Mouse (Mus musculus) kidney, postnatal 14 days (tissue): ENCODE results near the gene Plp1.
A peak's percentile ranks its signal among the peaks of the same experiment; 100 is the strongest.

ENCODE experiments used
- DNase-seq: peaks from one replicate; pipeline ENCODE4 v3.0.0; 2022; ENCODE audit warnings: mixed read lengths

Gene Plp1

GRCm38 (mm10) chrX:136822371-136822770 is at the start of gene Plp1:
Plp1 (plus strand) TSS chrX:136822671.
- no peak for DNase-seq

- peak; percentile 1 for DNase-seq
Observed at GRCm38 (mm10) chrX:136773035-136773434, 49.4 kb upstream of the Plp1 start.

- DNase-seq = no peak
Observed at GRCm38 (mm10) chrX:136778046-136778445, 44.4 kb upstream of the Plp1 start.

DNA sequence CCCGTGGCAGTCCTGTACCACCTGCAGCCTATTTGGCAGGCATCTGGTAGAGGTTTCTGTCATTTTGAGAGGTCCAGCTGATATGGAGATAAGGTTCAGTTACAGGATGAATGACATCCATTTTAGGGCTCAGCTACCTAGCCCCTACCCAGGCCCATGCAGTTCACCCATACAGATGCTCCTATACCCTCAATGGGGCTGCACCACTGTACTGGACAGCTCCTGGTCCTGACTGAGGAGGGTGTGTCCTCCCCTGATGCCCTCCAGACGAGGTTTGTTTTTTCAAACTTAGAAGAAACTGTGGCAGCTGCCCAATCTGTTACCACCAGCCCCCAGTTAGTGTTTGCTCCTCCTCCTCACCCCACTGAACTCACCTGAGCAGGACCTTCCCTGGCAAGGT is 43.2 kb upstream of the Plp1 start:
- DNase-seq = no peak

- no peak for DNase-seq
Observed at GRCm38 (mm10) chrX:136780041-136780440, 42.4 kb upstream of the Plp1 start, which contains the start of gene Glra4. Glra4 (minus strand) TSS chrX:136780141.

GRCm38 (mm10) chrX:136789446-136789845 is 33.0 kb upstream of the Plp1 start:
- DNase-seq = peak; percentile 22

GRCm38 (mm10) chrX:136797223-136797622 is 25.2 kb upstream of the Plp1 start:
- no peak for DNase-seq

DNA sequence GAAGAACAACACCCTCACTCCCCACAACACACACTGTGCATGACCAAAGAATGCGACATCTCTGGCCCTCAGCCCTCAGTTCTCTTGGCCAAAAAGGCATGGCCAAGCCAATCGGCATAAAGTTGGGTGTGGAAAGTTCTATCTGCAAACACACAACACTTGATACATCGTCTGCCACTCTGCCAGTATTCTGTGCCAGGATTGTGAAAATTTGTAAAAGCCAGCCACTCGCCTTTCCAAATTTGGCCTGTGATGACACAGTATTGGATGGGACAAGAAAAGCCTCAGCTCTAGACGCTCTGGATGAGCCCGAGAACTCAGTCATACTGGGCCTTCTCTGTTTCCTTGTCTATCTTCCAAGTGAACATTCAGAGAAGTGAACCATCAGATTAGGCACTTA is 2.7 kb upstream of the Plp1 start:
- DNase-seq = no peak

DNA sequence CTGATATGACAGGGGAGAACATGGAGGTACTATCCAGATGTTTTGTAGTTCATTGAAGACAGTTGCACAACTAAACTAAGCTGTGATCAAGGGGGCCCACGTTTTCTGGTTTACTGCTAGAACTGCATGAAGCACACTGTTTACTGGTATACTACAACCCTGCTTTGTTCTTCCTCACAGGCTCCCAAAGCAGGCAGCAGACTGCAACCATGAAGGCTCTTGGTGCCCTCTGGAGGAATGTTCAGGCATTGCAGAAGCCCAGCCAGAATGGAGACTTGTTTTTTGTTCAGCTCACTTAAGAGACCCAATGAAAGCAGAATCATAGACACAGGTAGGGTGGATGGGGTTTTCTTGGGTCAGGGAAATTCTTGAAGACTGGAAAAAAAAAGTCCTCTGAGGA is 2.2 kb upstream of the Plp1 start:
- peak; percentile 69 for DNase-seq

GRCm38 (mm10) chrX:136825016-136825415 is 2.5 kb downstream of the Plp1 start:
- no peak for DNase-seq

DNA sequence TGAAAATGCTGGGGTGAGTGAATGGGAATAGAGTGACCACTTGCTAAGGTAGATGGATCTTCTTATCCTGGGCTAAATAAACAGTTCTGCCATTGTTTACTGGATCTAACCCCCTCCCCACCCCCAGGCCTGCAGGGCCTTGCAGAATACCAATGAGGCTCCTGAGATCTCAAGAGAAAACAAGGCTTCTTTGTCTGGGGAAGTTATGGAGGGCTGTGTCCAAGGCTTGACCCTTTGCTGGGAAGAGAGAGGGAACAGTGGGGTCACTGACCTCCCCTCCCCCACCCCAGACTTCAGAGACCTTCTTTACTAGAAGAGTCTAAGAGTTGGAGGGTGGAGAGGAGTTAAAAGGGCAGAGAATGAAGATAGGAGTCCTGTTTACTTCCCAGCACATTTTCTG is 6.1 kb downstream of the Plp1 start:
- DNase-seq = no peak

- DNase-seq = no peak
Observed at GRCm38 (mm10) chrX:136850300-136850699, 27.8 kb downstream of the Plp1 start.

- DNase-seq = peak; percentile 1
Observed at GRCm38 (mm10) chrX:136868061-136869040, 45.9 kb downstream of the Plp1 start, which contains the start of gene Rab9b. Rab9b (minus strand) TSS chrX:136868755.
